ENCODE assay signal across 9 mouse cellular contexts in genomic region chr6:34204971-34205572, GRCm38 (mm10). TPM values are rescaled to one million over a fixed set of nuclear protein-coding genes. Genes with fewer than 3 reads are reported as not detected.
DNase-seq lines count a peak whose midpoint lies in the region; ATAC-seq and TF ChIP-seq lines count a peak whose summit lies in the region.
"Had no signal": no experiment of that assay in that cellular context is flagged by ENCODE, and none has a peak within 500 bp of the region (broad histone marks: within the 10 kb centered on the region; RNA-seq: fewer than 3 reads in every experiment).

No protein-coding gene starts in this region.

- H3K9me3 ChIP-seq in hindbrain, embryonic 10.5 days: no peaks in the 10 kb centered on the region
- H3K9me3 ChIP-seq in hindbrain, embryonic 14.5 days (ENCODE audit: control insufficient read depth, low read length): no peaks in the 10 kb centered on the region
- no peaks in the 10 kb centered on the region; the same call in 1 of the 2 replicates for H3K9me3 ChIP-seq in embryonic facial prominence, embryonic 11.5 days (replicated peaks; ENCODE audit: control insufficient read depth, low read length)
- H3K9me3 ChIP-seq in liver, embryonic 14.5 days (ENCODE audit: control insufficient read depth, low read length): no peaks in the 10 kb centered on the region
- H3K9me3 ChIP-seq in stomach, postnatal 0 days (ENCODE audit: control insufficient read depth, low read length): no peaks in the 10 kb centered on the region
- H3K9me3 ChIP-seq in hindbrain, embryonic 16.5 days (ENCODE audit: control insufficient read depth, low read length): no peaks in the 10 kb centered on the region
- H3K9me3 ChIP-seq: embryonic facial prominence, embryonic 13.5 days had no signal

- no peak overlapping the region for H3K4me3 ChIP-seq in hindbrain, embryonic 10.5 days
- H3K4me3 ChIP-seq in hindbrain, embryonic 14.5 days (replicated peaks; ENCODE audit: low read length): no peak overlapping the region
- no peak overlapping the region for H3K4me3 ChIP-seq in C2C12 (ENCODE audit: insufficient read depth, poor library complexity, severe bottlenecking)
- no peak overlapping the region for H3K4me3 ChIP-seq in embryonic facial prominence, embryonic 11.5 days (ENCODE audit: low read depth, low read length)
- H3K4me3 ChIP-seq in liver, embryonic 14.5 days (ENCODE audit: insufficient read depth in 1 of 2, low read depth in 2 of 2, low read length in 2 of 2): no peak overlapping the region
- H3K4me3 ChIP-seq in stomach, postnatal 0 days (ENCODE audit: low read depth, low read length): no peak overlapping the region
- H3K4me3 ChIP-seq in hindbrain, embryonic 16.5 days (ENCODE audit: low read length): no peak overlapping the region
- H3K4me3 ChIP-seq: embryonic facial prominence, embryonic 13.5 days had no signal

- no peak overlapping the region for H3K4me2 ChIP-seq in hindbrain, embryonic 14.5 days (replicated peaks)
- no peak overlapping the region for H3K4me2 ChIP-seq in embryonic facial prominence, embryonic 11.5 days (ENCODE audit: low read depth, low read length)
- no peak overlapping the region for H3K4me2 ChIP-seq in liver, embryonic 14.5 days (ENCODE audit: low read depth)
- no peak overlapping the region for H3K4me2 ChIP-seq in stomach, postnatal 0 days (replicated peaks; ENCODE audit: low read depth)
- no peak overlapping the region for H3K4me2 ChIP-seq in hindbrain, embryonic 16.5 days (ENCODE audit: low read length)
- H3K4me2 ChIP-seq: embryonic facial prominence, embryonic 13.5 days had no signal

- H3K9ac ChIP-seq in hindbrain, embryonic 14.5 days: no peak overlapping the region
- H3K9ac ChIP-seq in embryonic facial prominence, embryonic 11.5 days (replicated peaks; ENCODE audit: low read length): no peak overlapping the region
- no peak overlapping the region for H3K9ac ChIP-seq in liver, embryonic 14.5 days (replicated peaks)
- H3K9ac ChIP-seq in stomach, postnatal 0 days (ENCODE audit: low read length): no peak overlapping the region
- no peak overlapping the region for H3K9ac ChIP-seq in hindbrain, embryonic 16.5 days (ENCODE audit: low read depth, low read length)
- H3K9ac ChIP-seq: embryonic facial prominence, embryonic 13.5 days had no signal

- H3ac ChIP-seq in C2C12 (ENCODE audit: control insufficient read depth, insufficient read length, low read depth): no peak overlapping the region

- no peak overlapping the region for H3K27ac ChIP-seq in hindbrain, embryonic 10.5 days
- no peak overlapping the region for H3K27ac ChIP-seq in hindbrain, embryonic 14.5 days
- H3K27ac ChIP-seq in embryonic facial prominence, embryonic 11.5 days (replicated peaks; ENCODE audit: low read depth, low read length): no peak overlapping the region
- H3K27ac ChIP-seq in liver, embryonic 14.5 days: no peak overlapping the region
- H3K27ac ChIP-seq in stomach, postnatal 0 days (replicated peaks): no peak overlapping the region
- no peak overlapping the region for H3K27ac ChIP-seq in hindbrain, embryonic 16.5 days (ENCODE audit: low read depth, low read length)
- H3K27ac ChIP-seq: embryonic facial prominence, embryonic 13.5 days had no signal

- TF ChIP-seq EP300 in liver, embryonic 14.5 days (IDR thresholded peaks at IDR 0.05; ENCODE audit: low read depth): no peak
- no peak for TF ChIP-seq EP300 in stomach, postnatal 0 days (optimal IDR thresholded peaks at IDR 0.05)

- H3K4me1 ChIP-seq in hindbrain, embryonic 10.5 days (replicated peaks): peaks cover 10% of the 10 kb centered on the region; the same call in 1 of the 2 replicates
- no peaks in the 10 kb centered on the region for H3K4me1 ChIP-seq in hindbrain, embryonic 14.5 days (replicated peaks; ENCODE audit: control insufficient read depth, insufficient read depth, low read length)
- H3K4me1 ChIP-seq in embryonic facial prominence, embryonic 11.5 days (ENCODE audit: control insufficient read depth, insufficient read depth, low read length): no peaks in the 10 kb centered on the region
- H3K4me1 ChIP-seq in liver, embryonic 14.5 days (replicated peaks; ENCODE audit: control insufficient read depth in 2 of 2, insufficient read depth in 2 of 2, low read length in 1 of 2): no peaks in the 10 kb centered on the region
- H3K4me1 ChIP-seq in stomach, postnatal 0 days (replicated peaks; ENCODE audit: control insufficient read depth, insufficient read depth): no peaks in the 10 kb centered on the region
- no peaks in the 10 kb centered on the region for H3K4me1 ChIP-seq in hindbrain, embryonic 16.5 days (ENCODE audit: control insufficient read depth, insufficient read depth, low read depth, low read length)
- H3K4me1 ChIP-seq: embryonic facial prominence, embryonic 13.5 days had no signal

- no peak for ATAC-seq in hindbrain, embryonic 14.5 days (ENCODE audit: low FRiP score)
- ATAC-seq in embryonic facial prominence, embryonic 11.5 days (replicated peaks; ENCODE audit: insufficient number of reproducible peaks, low FRiP score, low TSS enrichment, low read depth): no peak
- ATAC-seq in liver, embryonic 14.5 days (ENCODE audit: insufficient read depth): no peak
- ATAC-seq in stomach, postnatal 0 days (ENCODE audit: low FRiP score, low TSS enrichment): no peak
- ATAC-seq in hindbrain, embryonic 16.5 days: no peak

- peak; percentile 23 for TF ChIP-seq CTCF in C2C12 (IDR thresholded peaks at IDR 0.05; ENCODE audit: control insufficient read depth, insufficient read depth, insufficient read length)
- TF ChIP-seq CTCF in liver, embryonic 14.5 days (IDR thresholded peaks at IDR 0.05; ENCODE audit: low read depth): peak; percentile 68
- TF ChIP-seq CTCF in stomach, postnatal 0 days (IDR thresholded peaks at IDR 0.05; ENCODE audit: low read depth): peak; percentile 54

- H3K79me3 ChIP-seq in C2C12 (ENCODE audit: low read depth): no peaks in the 10 kb centered on the region

- DNase-seq in hindbrain, embryonic 10.5 days (ENCODE audit: low spot score): peak; percentile 43
- DNase-seq in hindbrain, embryonic 14.5 days (ENCODE audit: low spot score): no peak
- peak; percentile 53 for DNase-seq in R1 (ENCODE audit: low read depth, low spot score)
- DNase-seq in embryonic facial prominence, embryonic 11.5 days (ENCODE audit: low spot score): peak; percentile 35
- DNase-seq in liver, embryonic 14.5 days (ENCODE audit: low read depth in 3 of 3, low spot score in 3 of 3): no peak
- peak; percentile 33 for DNase-seq in stomach, postnatal 0 days (ENCODE audit: low spot score)

- no peaks in the 10 kb centered on the region for H3K36me3 ChIP-seq in hindbrain, embryonic 10.5 days
- H3K36me3 ChIP-seq in hindbrain, embryonic 14.5 days (replicated peaks; ENCODE audit: control insufficient read depth, insufficient read depth): no peaks in the 10 kb centered on the region
- H3K36me3 ChIP-seq in C2C12 (ENCODE audit: control insufficient read depth, insufficient read depth): no peaks in the 10 kb centered on the region
- no peaks in the 10 kb centered on the region for H3K36me3 ChIP-seq in embryonic facial prominence, embryonic 11.5 days (replicated peaks; ENCODE audit: control insufficient read depth, insufficient read depth, low read depth, low read length)
- H3K36me3 ChIP-seq in liver, embryonic 14.5 days (replicated peaks; ENCODE audit: control insufficient read depth, insufficient read depth, low read depth): no peaks in the 10 kb centered on the region
- H3K36me3 ChIP-seq in stomach, postnatal 0 days (ENCODE audit: control insufficient read depth, insufficient read depth, low read length): no peaks in the 10 kb centered on the region
- H3K36me3 ChIP-seq in hindbrain, embryonic 16.5 days (ENCODE audit: control insufficient read depth, insufficient read depth, low read length): no peaks in the 10 kb centered on the region
- H3K36me3 ChIP-seq: embryonic facial prominence, embryonic 13.5 days had no signal

- H3K27me3 ChIP-seq in hindbrain, embryonic 10.5 days (ENCODE audit: insufficient read depth, poor library complexity, severe bottlenecking): no peaks in the 10 kb centered on the region
- no peaks in the 10 kb centered on the region for H3K27me3 ChIP-seq in hindbrain, embryonic 14.5 days (ENCODE audit: control insufficient read depth, insufficient read depth, low read length)
- peaks cover 17% of the 10 kb centered on the region for H3K27me3 ChIP-seq in C2C12 (ENCODE audit: control insufficient read depth, insufficient read depth, insufficient read length)
- H3K27me3 ChIP-seq in embryonic facial prominence, embryonic 11.5 days (ENCODE audit: control insufficient read depth, insufficient read depth, low read length): no peaks in the 10 kb centered on the region
- H3K27me3 ChIP-seq in liver, embryonic 14.5 days (ENCODE audit: control insufficient read depth, insufficient read depth, low read length): no peaks in the 10 kb centered on the region
- no peaks in the 10 kb centered on the region for H3K27me3 ChIP-seq in stomach, postnatal 0 days (ENCODE audit: control insufficient read depth, insufficient read depth, low read length)
- H3K27me3 ChIP-seq in hindbrain, embryonic 16.5 days (replicated peaks; ENCODE audit: control insufficient read depth, insufficient read depth, low read length): no peaks in the 10 kb centered on the region
- H3K27me3 ChIP-seq: embryonic facial prominence, embryonic 13.5 days had no signal

- H3K79me2 ChIP-seq in C2C12 (ENCODE audit: control insufficient read depth, insufficient read depth): no peaks in the 10 kb centered on the region

- WGBS in hindbrain, embryonic 10.5 days: 70% methylated on average over 8 of the region's 8 CpGs
- WGBS in hindbrain, embryonic 14.5 days: 66% methylated on average over 8 of the region's 8 CpGs
- 65% methylated on average over 8 of the region's 8 CpGs for WGBS in embryonic facial prominence, embryonic 11.5 days
- WGBS in liver, embryonic 14.5 days (ENCODE audit: insufficient replicate concordance): 35% methylated on average over 8 of the region's 8 CpGs
- 74% methylated on average over 8 of the region's 8 CpGs for WGBS in stomach, postnatal 0 days
- WGBS in hindbrain, embryonic 16.5 days: 72% methylated on average over 8 of the region's 8 CpGs

TF ChIP-seq in C2C12, 6 proteins besides CTCF, POLR2A, EP300 and RAD21 (continues in another document):
- TF ChIP-seq MYOG (IDR thresholded peaks at IDR 0.05; ENCODE audit: control insufficient read depth, extremely low read depth, insufficient read length): no peak
- TF ChIP-seq FOSL1 (IDR thresholded peaks at IDR 0.05; ENCODE audit: insufficient read depth, low read length, poor library complexity, severe bottlenecking): no peak
- no peak for TF ChIP-seq CEBPB (IDR thresholded peaks at IDR 0.05; ENCODE audit: low read depth)

RNA-seq across cellular contexts. Expression of gene Slc35b4, which starts 28.2 kb away (rescaled TPM):
- polyA plus RNA-seq in hindbrain, embryonic 10.5 days (2016; fragmentation: Nextera tagmentation; extraction: Ambion mirVana): 41.3 and 43.2 TPM in 2 replicates
- polyA plus RNA-seq in hindbrain, embryonic 14.5 days (2014; fragmentation: Nextera tagmentation; extraction: Ambion mirVana): 46.5 and 51.0 TPM in 2 replicates
- polyA plus RNA-seq in C2C12 (2012; fragmentation: generic; extraction: Trizol): 23.5 TPM
- polyA plus RNA-seq in embryonic facial prominence, embryonic 11.5 days (2014; fragmentation: Nextera tagmentation; extraction: Ambion mirVana): 47.3 and 51.3 TPM in 2 replicates
- 7.8 and 8.4 TPM in 2 replicates for polyA plus RNA-seq in liver, embryonic 14.5 days (2012; rRNA removed)
- 17.0 and 20.6 TPM in 2 replicates for polyA plus RNA-seq in liver, embryonic 14.5 days (2014; fragmentation: Nextera tagmentation; extraction: Ambion mirVana)
- polyA plus RNA-seq in stomach, postnatal 0 days (2015; fragmentation: Nextera tagmentation; extraction: Ambion mirVana): 17.2 and 18.7 TPM in 2 replicates
- polyA plus RNA-seq in hindbrain, embryonic 16.5 days (2015; fragmentation: Nextera tagmentation; extraction: Ambion mirVana): 42.7 and 45.3 TPM in 2 replicates

Comparison
In these comparisons a context has a peak if more than half of its experiments do, and no peak if none do; other contexts are left out.
1. DNase-seq: peak in hindbrain, embryonic 10.5 days (single experiment), R1 (single experiment), embryonic facial prominence, embryonic 11.5 days (single experiment) and stomach, postnatal 0 days (single experiment); none in hindbrain, embryonic 14.5 days (single experiment) and liver, embryonic 14.5 days (0 of 3).
2. Peak in every context shown above with its lines, with median percentiles within 50 percentile points of each other: CTCF ChIP-seq.